Mouse (Mus musculus) mouse embryonic stem cell (cell line): ENCODE data around the gene Olfr202.
"Not testable (repeated sequence)": the region's sequence is repeated elsewhere in the genome, so short reads cannot be mapped to it uniquely, and the experiment has no call there.

ENCODE experiments used
- in situ Hi-C, 2 experiments: fragments of 300-500 bp; cut with MboI; formaldehyde crosslinking; loops; 1 replicate in 1 of 2; 3 replicates in 1 of 2; pipeline ENCODE4 v1.14.3; 2019 to 2020; ENCODE audit warnings: low sequenced_read_pairs in 2 of 2, low pct_unique_long_range_greater_than_20kb in 1 of 2, mixed read lengths in 1 of 2; ENCODE audit not compliant: unreplicated experiment in 1 of 2

Olfr202 gene

DNA sequence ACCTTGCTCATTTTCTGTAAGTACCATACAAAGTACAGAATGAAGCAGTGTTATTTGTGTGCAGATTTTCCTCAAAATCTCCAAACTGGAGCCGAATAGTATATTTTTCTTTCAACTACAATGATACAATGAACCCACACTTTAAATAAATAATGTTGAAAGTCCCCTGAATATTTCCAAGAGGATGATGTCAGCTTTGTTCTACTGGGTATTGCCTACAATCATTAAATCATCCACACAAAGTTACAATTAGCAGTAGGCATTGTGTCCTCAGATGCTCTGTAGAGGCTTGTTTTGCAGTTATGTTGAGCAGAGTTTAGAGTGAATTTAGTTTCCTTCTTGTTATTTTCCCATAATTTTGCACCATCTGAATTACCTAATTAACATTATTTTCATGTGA lies at the start of gene Olfr202:
TSS of gene Olfr202 (minus strand) at position 101 of the 400 bp plus-strand sequence.
- in situ Hi-C loops: no loop called here

DNA sequence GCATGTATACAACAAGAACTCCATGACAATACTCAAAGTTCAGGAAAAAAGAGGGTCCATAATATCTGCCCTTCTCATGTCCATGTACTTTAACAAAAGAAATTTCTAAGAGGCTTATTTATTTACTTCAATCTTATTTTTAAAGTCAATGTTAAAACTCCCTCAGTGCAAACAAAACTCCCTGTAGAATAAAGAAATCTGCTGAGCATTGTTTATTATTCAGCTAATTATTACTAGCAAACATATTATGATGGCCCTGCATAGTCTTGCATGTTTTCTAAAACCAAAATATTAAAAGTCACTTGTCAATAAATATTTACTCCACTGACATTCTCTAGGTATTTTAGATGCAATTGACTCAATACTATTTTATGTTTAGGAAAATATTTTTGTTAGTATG lies 44.4 kb upstream of the Olfr202 start, which contains the start of gene Olfr205:
TSS of gene Olfr205 (minus strand) at position 101 of the 400 bp plus-strand sequence.
- in situ Hi-C loops: no loop called here

DNA sequence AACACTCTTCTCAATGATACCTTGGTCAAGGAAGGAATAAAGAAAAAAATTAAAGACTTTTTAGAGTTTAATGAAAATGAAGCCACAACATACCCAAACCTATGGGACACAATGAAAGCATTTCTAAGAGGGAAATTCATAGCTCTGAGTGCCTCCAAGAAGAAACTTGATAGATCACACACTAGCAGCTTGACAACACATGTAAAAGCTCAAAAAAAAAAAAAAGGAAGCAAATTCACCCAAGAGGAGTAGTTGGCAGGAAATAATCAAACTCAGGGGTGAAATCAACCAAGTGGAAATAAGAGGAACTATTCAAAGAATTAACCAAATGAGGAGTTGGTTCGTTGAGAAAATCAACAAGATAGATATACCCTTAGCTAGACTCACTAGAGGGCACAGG lies 36.7 kb upstream of the Olfr202 start:
- in situ Hi-C loops: not testable (repeated sequence)

DNA sequence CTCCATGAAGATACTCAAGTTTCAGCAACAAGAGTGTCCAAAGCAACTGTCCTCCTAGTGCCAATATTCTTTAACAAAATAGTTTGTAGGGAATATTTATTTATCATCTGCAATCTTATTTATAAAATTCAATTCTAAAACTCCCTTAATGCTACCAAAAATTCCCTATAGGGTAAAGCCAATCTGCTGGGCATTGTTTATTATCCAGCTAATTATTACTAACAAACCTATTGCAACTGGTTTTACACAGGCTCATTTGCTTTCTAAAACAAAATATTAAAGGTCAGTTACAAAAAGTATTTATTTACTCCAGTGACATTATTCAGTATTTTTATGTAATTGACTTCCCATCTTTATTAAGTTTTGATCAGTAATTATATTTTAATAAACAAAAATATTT lies 31.6 kb upstream of the Olfr202 start, which contains the start of gene Olfr204:
TSS of gene Olfr204 (minus strand) at position 101 of the 400 bp plus-strand sequence.
- in situ Hi-C loops: no loop called here

DNA sequence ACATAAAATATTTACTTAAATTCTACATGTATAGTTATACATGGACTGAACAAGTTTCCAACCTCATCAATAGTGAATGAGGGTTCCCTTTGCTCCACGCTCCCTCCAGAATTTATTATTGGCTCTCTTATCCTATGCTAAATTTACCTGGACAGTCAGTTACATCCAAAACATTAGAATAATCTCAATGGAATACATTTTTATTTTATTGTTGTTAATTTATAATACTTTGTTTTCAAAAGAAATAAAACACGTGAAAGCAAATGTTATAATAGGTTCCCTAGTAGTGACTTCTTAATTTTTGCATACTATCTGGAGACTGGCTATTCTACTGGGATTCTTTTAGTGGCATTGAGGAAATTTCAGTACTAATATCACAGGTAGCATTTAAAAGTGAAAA lies 12.0 kb upstream of the Olfr202 start, which contains the start of gene Olfr203:
TSS of gene Olfr203 (plus strand) at position 301 of the 400 bp plus-strand sequence.
- in situ Hi-C loops: no loop called here

DNA sequence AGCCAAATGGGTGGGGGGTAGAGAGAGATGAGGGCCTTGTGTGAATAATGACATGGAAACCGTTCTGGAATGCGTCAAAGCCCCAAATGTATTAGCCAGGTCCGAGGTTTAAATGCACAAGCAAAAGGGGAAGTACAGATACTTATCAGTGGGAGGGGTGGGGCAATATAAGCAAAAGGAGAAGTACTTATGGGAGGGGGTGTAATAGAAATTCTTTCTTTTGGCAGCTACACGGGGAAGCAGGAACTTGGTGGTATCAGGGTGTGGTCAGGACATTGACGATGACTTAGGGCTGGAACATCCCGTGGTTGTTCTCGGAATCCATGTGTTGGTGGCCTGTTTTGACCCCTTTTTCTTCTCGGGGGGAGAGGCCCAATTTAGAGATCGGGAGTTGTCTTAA lies 983 bp upstream of the Olfr202 start:
- in situ Hi-C loops: not testable (repeated sequence)

DNA sequence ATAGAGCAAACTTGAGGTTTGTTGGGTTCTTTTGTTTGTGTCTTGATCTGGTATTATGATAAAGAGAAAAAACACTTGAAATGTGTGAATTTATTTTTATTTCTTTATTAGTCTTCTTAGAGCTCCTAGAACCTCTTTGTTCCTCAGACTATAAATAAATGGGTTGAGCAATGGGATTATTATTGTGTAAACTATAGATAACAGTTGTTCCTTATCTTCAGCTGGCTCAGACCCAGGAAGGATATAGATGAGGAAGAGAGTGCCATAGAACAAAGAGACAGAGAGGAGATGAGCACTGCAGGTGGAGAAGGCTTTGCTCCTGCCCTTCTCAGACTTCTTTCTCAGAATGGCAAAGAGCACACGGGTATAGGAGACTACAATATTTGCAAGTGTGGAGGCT lies 3.1 kb downstream of the Olfr202 start:
- in situ Hi-C loops: no loop called here

DNA sequence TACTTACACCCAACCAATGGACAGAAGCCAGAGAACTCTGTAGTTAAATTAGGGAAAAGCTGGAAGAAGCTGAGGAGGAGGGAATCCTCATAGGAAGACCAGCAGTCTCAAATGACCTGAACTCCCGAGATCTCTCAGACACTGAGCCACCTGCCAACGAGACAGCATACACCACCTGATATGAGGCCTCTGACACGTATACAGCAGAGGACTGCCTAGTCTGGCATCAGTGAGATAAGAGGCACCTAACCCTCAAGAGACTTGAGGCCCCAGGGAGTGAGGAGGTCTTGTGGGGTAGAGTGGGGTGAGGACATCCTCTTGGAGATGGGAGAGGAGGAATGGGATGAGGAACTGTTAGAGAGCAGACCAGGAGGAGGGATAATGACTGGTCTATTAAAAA lies 6.1 kb downstream of the Olfr202 start:
- in situ Hi-C loops: no loop called here

DNA sequence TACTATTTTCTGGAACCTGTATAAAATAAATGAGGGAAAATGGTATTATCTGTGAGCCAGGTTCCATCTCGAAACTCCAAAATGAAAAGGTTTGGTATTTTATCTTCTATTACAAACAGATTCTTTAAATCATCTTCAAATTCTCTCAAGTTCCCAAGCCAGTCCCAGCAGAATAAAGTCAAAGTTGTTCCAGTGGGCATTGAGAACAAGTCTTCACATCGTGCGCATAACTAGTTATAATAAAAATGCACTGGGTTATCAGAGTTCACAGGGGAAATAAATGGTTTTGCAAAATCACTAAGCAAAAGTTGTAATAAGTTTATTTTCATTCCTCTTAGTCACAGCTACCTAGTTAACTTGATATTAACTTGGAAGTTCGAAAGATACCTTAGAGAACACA lies 14.1 kb downstream of the Olfr202 start, which contains the start of gene Olfr201:
TSS of gene Olfr201 (minus strand) at position 101 of the 400 bp plus-strand sequence.
- in situ Hi-C loops: not testable (repeated sequence)

- in situ Hi-C loops: not testable (repeated sequence)
Measured at GRCm38 (mm10) chr16:59269097-59269496, 17.5 kb downstream of the Olfr202 start.

DNA sequence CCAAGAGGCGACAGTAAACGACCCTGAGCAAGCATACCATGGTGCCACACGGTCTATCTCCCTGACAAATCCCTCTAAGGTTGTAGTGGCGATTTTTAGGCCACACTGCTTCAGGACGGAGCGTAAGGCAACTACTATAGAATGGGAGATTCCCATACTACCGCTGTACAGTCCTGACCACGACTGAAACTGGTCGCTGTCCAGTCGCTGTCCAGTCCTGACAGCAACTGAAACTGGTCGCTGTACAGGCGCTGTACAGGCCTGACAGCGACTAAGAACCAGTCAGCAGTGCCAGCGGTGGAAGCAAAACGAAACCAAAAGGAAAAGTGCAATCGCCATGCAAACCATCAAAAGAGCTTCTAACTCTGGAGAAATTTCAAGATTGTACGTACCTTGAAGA lies 36.9 kb downstream of the Olfr202 start:
- in situ Hi-C loops: no loop called here
